Mouse (Mus musculus) v-Abl transformed pro-B cells (cell line): Measurements from ENCODE around the gene Golga4.
"Not testable (repeated sequence)": the region's sequence is repeated elsewhere in the genome, so short reads cannot be mapped to it uniquely, and the experiment has no call there.

Experiments used
- in situ Hi-C, 2 experiments: fragments of 400-800 bp; cut with MboI; formaldehyde crosslinking; loops; one replicate each; pipeline ENCODE4 v1.15.1; 2025; ENCODE audit not compliant: unreplicated experiment in 2 of 2

Gene Golga4

GRCm38 (mm10) chr9:118574911-118575310 lies 68.8 kb downstream of the Golga4 start:
- in situ Hi-C loops, result no loop called here

GRCm38 (mm10) chr9:118580371-118580770 lies 74.3 kb downstream of the Golga4 start:
- in situ Hi-C loops, result loop anchor here (10.0 kb wide), 2 partner anchors 454 to 484 kb away; no protein-coding TSS in a partner anchor

GRCm38 (mm10) chr9:118582757-118583156 lies 76.7 kb downstream of the Golga4 start:
- in situ Hi-C loops, result loop anchor here (10.0 kb wide), 2 partner anchors 452 to 482 kb away; no protein-coding TSS in a partner anchor

DNA sequence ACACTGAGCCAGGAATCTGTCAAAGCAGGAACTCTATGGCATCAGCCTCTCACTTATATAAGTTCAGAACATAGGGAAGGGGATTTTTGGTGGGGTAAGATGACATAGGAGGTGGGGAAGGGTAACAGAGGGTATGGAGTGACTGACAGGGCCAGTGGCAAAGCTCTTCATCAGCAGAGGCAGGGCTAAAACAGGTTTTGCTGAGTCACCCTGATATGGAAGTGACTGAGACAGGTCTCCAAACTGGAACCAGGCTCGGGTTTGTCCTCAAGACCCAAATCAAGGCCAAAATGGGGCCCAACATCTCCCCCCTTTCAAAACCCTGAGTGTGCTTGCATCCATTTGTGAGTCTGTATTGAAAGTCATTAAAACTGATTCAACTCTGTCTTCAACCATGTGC lies 78.8 kb downstream of the Golga4 start:
- in situ Hi-C loops, result loop anchor here (5.0 to 10.0 kb wide), 5 partner anchors 97 to 480 kb away; no protein-coding TSS in a partner anchor

DNA sequence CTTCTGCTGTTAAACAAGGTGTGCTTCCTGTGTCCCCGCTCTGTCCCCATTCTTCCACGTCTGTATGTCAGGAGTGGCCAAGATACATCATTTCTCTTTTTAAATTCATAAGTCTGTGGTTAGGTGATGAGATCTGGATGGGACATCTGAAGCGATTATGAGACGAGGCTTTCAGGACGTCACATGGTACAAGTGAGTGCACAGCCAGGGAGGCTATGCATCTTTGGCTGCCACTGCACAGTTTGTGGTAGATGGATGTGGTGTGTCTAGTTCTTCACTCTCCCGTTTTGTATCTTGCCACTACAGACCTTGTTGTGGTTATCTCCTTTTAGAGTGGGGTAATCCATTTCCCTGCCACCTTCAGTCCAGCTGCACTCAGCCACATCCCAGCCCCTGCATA lies 79.9 kb downstream of the Golga4 start:
- in situ Hi-C loops, result loop anchor here (5.0 to 10.0 kb wide), 5 partner anchors 96 to 479 kb away; no protein-coding TSS in a partner anchor

DNA sequence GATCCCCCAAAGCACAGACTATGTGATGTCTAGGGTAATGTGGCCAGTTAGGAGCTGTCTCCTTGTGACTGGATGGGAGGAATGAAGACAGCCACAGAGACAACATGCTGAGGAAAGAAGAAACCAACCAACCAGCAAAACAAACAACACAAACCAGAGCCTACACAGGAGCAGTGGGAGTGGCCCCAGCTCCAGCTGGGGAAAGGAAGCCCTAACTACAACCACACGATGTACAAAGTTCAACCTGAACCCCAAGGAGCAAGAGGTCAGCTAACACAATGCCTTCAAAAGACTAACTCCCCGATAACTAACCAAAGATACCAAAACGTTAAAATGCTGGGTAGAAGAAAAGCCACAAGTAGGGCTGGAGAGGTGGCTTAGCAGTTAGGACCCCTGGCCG lies 81.0 kb downstream of the Golga4 start:
- in situ Hi-C loops, result loop anchor here (5.0 to 10.0 kb wide), 5 partner anchors 95 to 478 kb away; no protein-coding TSS in a partner anchor

DNA sequence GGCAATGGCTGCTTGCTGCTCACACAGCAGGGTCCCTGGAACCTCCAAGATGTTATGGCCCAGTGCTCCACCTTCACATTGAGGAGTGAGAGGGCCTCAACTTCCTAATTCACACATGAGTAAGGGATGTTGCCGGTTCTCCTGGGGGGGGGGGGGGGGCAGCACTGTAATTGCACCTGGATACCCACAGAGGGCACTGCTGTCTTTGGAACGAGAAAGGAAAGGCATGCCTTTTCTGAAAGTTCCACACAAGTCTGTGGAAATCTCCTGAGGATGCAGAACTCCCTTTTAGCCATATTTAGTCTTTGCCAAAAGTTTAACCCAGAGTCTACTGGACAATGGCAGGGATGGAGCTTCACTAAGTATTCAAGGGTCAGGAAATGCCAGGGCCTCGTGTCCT lies 83.2 kb downstream of the Golga4 start:
- in situ Hi-C loops, result loop anchor here (5.0 to 10.0 kb wide), 5 partner anchors 93 to 476 kb away; no protein-coding TSS in a partner anchor

GRCm38 (mm10) chr9:118590230-118590629 lies 84.2 kb downstream of the Golga4 start:
- in situ Hi-C loops, result no loop called here

DNA sequence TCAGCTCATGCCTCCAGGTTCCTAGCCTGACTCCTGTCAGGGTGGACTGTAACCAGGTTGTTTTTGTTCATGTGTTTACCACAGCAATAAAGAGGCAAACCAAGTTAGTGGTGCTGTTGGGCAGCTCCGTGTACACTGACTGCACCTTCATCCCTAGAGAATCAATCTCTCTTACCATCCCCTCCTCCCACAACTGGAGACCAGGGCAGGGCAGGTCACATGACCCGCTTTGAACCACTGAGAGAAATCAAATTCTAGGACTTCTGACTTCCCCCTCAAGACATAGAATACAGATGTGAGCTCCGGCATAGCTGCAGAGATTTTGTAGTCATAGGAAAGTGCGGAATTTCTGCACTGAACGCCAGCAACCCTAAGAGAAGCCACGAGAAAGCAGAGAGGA lies 85.6 kb downstream of the Golga4 start:
- in situ Hi-C loops, result no loop called here

DNA sequence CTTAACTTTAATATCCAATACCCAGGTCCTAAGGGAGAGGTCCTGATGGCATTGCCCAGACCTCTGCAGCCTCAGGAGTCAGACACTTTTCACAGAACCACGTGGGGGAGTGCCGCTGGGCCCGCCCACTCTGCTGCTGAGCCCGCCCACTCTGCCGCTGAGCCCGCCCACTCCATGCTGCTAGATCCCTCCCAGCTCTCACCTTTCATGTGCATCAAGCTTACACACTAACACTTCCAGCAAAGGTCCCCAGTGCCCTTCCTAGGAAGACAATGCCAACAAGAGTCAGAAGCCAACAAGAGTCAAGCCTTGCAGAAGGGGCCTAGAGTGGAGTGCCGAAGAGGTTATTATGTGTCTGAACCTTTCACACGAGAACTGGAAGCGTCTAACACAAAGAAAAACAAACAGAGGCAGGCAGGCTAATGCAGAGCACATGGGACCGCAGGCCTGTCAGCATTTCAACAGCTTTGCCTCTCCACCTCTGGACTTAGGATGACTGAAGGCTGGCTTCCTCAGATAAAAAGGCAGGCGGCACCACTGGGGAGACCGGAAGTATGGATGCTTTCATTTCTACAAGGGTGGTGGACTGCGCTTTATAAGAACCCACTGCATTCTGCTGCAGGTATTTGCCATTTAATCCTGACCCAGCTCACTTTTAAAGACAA lies 86.7 kb downstream of the Golga4 start:
- in situ Hi-C loops, result no loop called here

GRCm38 (mm10) chr9:118593443-118593842 lies 87.4 kb downstream of the Golga4 start:
- in situ Hi-C loops, result no loop called here

DNA sequence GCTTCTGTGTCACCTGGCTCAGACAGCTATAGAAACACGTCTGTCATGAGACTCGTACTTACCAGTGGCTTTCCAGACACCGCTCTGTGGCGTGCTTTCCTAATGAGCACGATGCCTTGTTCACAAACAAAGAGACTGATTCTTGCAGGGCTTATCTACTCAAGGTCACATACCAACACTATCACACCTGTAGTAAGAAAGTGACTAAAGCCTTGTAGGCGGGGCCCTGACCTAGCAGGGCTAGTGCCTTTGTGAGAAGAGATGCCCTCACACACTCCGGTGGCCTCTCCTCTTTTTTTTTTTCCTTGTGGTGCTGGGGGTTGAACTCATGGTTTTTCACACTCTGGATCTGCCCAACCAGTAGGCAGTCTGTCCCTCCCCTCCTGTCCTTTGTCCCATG lies 90.7 kb downstream of the Golga4 start:
- in situ Hi-C loops, result no loop called here

DNA sequence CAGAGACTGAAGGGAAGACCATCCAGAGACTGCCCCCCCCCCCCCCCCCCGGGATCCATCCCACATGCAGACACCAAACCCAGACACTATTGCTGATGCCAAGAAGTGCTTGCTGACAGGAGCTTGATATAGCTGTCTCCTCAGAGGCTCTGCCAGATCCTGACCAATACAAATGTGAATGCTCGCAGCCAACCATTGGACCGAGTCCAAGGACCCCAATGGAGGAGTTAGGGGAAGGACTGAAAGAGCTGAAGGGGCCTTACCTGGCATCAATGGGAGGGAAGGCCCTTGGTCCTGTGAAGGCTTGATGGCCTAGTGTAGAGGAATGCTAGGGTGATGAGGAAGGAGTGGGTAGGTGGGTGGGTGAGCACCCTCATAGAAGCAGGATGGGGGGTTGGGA lies 94.3 kb downstream of the Golga4 start:
- in situ Hi-C loops, result not testable (repeated sequence)

DNA sequence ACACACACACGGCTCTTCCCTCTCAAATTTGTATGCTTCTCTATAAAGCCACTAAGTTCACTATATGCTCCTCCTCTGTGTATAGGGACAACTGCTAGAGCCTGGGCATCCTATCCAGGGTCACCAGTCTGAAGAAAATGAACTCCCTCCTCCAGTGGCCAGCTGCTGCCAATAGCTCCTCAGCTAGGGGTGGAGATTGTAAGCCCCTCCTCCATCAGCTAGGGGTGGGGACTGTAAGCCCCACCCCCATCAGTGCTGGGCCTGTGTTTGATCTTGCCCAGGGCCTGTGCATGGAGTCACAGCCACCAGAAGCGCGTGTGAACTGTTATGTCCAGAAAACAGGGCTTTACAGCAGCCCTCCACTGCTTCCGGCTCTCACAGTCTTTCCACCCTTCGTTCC lies 96.5 kb downstream of the Golga4 start:
- in situ Hi-C loops, result no loop called here

DNA sequence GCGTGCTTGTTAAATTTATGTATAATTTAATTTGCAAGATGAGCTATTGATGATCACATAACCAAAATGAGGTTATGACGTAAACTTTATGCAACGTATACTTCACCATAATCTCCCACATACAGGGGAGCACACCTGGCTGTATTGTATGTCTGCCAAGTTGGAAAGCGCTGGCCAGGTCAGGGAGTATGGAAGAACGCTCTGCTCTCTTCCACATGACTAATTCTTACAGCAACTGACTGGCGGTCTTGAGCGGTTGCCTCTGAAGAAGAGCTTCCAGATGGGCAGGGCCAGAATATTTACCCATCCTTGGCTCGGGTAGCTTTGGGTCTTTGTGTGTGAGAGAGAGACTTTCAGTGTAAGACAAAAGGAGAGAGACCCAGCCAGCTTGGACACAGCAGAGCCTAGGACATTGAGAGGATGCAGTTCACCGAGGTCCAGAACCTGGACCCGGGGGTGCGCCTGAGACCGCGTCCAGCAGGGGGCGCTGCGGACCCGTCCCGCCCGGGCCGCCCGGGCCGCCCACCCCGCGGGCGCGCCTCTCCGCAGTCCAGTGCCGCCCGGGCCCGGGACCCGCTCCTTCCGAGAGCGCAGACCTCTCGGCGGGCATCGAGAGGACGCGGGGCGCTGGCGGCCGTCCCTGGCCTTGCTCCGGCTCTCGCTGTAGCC lies 100.2 kb downstream of the Golga4 start, which contains the start of gene Itga9:
Gene Itga9, plus strand, starts transcription at position 543 of the 669 bp plus-strand sequence.
- in situ Hi-C loops, result loop anchor here in 1 of 2 experiments (5.0 kb wide), 1 partner anchor 76 kb away; no protein-coding TSS in a partner anchor

GRCm38 (mm10) chr9:118606817-118607371 lies 100.8 kb downstream of the Golga4 start:
- in situ Hi-C loops, result loop anchor here in 1 of 2 experiments (5.0 kb wide), 1 partner anchor 75 kb away; no protein-coding TSS in a partner anchor

- in situ Hi-C loops, result loop anchor here in 1 of 2 experiments (5.0 kb wide), 1 partner anchor 74 kb away; no protein-coding TSS in a partner anchor
Observed at GRCm38 (mm10) chr9:118607701-118608401, 101.8 kb downstream of the Golga4 start.

GRCm38 (mm10) chr9:118608556-118608955 lies 102.5 kb downstream of the Golga4 start:
- in situ Hi-C loops, result loop anchor here in 1 of 2 experiments (5.0 kb wide), 1 partner anchor 74 kb away; no protein-coding TSS in a partner anchor

DNA sequence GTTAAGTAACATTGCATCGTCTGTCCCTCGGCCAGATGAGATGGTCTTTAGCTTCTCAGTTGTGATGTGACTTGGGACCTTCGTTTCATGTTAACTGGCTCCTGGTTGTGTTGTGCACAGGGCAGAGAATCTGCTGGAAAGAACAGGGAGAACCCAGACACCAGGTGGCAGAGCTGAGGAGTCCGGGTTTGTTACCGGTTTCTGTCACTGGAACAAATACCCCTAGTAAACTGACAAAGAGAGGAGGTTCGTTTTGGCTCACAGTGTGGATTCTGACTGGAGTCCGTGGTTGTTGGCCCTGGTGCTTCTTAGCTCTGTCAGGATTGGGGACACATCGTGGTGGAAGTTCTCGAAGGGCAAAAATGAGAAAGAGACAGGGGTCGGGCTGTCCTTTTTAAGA lies 104.0 kb downstream of the Golga4 start:
- in situ Hi-C loops, result loop anchor here in 1 of 2 experiments (5.0 kb wide), 1 partner anchor 37 kb away; no protein-coding TSS in a partner anchor

- in situ Hi-C loops, result loop anchor here in 1 of 2 experiments (5.0 kb wide), 1 partner anchor 36 kb away; no protein-coding TSS in a partner anchor
Observed at GRCm38 (mm10) chr9:118611111-118611541, 105.1 kb downstream of the Golga4 start.
